Mouse (Mus musculus): ENCODE measurements around the gene Lrrc4b. TPM values are rescaled to one million over a fixed set of nuclear protein-coding genes. Genes with fewer than 3 reads are reported as not detected.

Lrrc4b gene
- polyA plus RNA-seq, 1 experiment from 2014 or later: not detected

DNA sequence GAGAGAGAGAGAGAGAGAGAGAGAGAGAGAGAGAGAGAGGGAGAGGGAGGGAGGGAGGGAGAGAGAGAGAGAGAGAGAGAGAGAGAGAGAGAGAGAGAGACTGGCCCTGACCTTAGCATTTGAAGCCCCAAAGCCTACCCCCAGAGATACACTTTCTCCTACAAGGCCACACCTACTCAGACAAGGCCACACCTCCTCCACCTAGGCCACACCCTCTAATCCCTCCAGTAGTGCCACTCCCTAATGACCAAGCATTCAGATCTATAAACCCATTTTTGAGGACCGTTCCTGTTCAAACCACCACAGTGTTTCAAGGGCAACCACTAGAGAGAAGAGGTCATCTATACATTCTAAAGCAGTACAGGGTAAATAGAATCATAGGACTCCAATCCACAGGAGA lies 27.5 kb downstream of the Lrrc4b start:
- H3K4me1 ChIP-seq (ENCODE audit: control insufficient read depth, low read depth, low read length): peaks cover 7% of the 10 kb centered on the region
- H3K27ac ChIP-seq (ENCODE audit: low read length): no peak overlapping the region
- H3K36me3 ChIP-seq (ENCODE audit: control insufficient read depth, insufficient read depth): no peaks in the 10 kb centered on the region
- H3K27me3 ChIP-seq (ENCODE audit: control insufficient read depth, insufficient read depth, low read depth, low read length): peaks cover 23% of the 10 kb centered on the region
- ATAC-seq (ENCODE audit: low read depth): no peak
- no peak overlapping the region for H3K4me2 ChIP-seq (ENCODE audit: low read depth, low read length)
- 71% methylated on average over 1 of the region's 1 CpGs for WGBS (ENCODE audit: insufficient replicate concordance)
- H3K9me3 ChIP-seq (replicated peaks; ENCODE audit: control insufficient read depth, low read length): no peaks in the 10 kb centered on the region
- no peak overlapping the region for H3K9ac ChIP-seq (ENCODE audit: low read depth, low read length)
- H3K4me3 ChIP-seq (ENCODE audit: low read depth, low read length): no peak overlapping the region

GRCm38 (mm10) chr7:44460067-44460466 lies 31.2 kb downstream of the Lrrc4b start:
- Histone ChIP-seq H3K36me3 (ENCODE audit: control insufficient read depth, insufficient read depth) (no peaks in the 10 kb centered on the region), H3K9ac (ENCODE audit: low read depth, low read length) (no peak overlapping the region), H3K4me2 (ENCODE audit: low read depth, low read length) (no peak overlapping the region), H3K9me3 (replicated peaks; ENCODE audit: control insufficient read depth, low read length) (no peaks in the 10 kb centered on the region), H3K4me3 (ENCODE audit: low read depth, low read length) (no peak overlapping the region), H3K27me3 (ENCODE audit: control insufficient read depth, insufficient read depth, low read depth, low read length) (peaks cover 54% of the 10 kb centered on the region), H3K27ac (ENCODE audit: low read length) (no peak overlapping the region), H3K4me1 (ENCODE audit: control insufficient read depth, low read depth, low read length) (peaks cover 22% of the 10 kb centered on the region)
- 55% methylated on average over 6 of the region's 6 CpGs for WGBS (ENCODE audit: insufficient replicate concordance)
- ATAC-seq (ENCODE audit: low read depth): no peak

- Histone ChIP-seq H3K4me1 (ENCODE audit: control insufficient read depth, low read depth, low read length) (peaks cover 27% of the 10 kb centered on the region), H3K9me3 (replicated peaks; ENCODE audit: control insufficient read depth, low read length) (no peaks in the 10 kb centered on the region), H3K9ac (ENCODE audit: low read depth, low read length) (no peak overlapping the region), H3K27me3 (ENCODE audit: control insufficient read depth, insufficient read depth, low read depth, low read length) (peaks cover 54% of the 10 kb centered on the region), H3K27ac (ENCODE audit: low read length) (no peak overlapping the region), H3K4me3 (ENCODE audit: low read depth, low read length) (no peak overlapping the region), H3K4me2 (ENCODE audit: low read depth, low read length) (no peak overlapping the region), H3K36me3 (ENCODE audit: control insufficient read depth, insufficient read depth) (no peaks in the 10 kb centered on the region)
- ATAC-seq (ENCODE audit: low read depth): no peak
- WGBS (ENCODE audit: insufficient replicate concordance): 56% methylated on average over 31 of the region's 31 CpGs
These were observed 32.1 kb downstream of the Lrrc4b start for GRCm38 (mm10) chr7:44460767-44461502.

DNA sequence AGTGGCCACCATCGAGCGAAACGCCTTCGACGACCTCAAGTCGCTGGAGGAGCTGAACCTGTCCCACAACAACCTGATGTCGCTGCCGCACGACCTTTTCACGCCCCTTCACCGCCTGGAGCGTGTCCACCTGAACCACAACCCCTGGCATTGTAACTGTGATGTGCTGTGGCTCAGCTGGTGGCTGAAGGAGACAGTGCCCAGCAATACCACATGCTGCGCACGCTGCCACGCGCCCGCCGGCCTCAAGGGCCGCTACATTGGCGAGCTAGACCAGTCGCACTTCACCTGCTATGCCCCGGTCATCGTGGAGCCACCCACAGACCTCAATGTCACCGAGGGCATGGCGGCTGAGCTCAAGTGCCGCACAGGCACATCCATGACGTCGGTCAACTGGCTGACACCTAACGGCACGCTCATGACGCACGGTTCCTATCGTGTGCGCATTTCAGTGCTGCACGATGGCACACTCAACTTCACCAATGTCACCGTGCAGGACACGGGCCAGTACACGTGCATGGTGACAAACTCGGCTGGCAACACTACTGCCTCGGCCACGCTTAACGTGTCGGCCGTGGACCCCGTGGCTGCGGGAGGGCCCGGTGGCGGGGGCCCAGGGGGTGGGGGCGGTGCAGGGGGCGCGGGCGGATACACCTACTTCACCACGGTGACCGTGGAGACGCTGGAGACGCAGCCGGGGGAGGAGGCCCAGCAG lies 32.8 kb downstream of the Lrrc4b start:
- H3K4me3 ChIP-seq (ENCODE audit: low read depth, low read length): no peak overlapping the region
- no peak overlapping the region for H3K4me2 ChIP-seq (ENCODE audit: low read depth, low read length)
- H3K9ac ChIP-seq (ENCODE audit: low read depth, low read length): no peak overlapping the region
- peaks cover 54% of the 10 kb centered on the region for H3K27me3 ChIP-seq (ENCODE audit: control insufficient read depth, insufficient read depth, low read depth, low read length)
- WGBS (ENCODE audit: insufficient replicate concordance): 38% methylated on average over 57 of the region's 57 CpGs
- no peaks in the 10 kb centered on the region for H3K9me3 ChIP-seq (replicated peaks; ENCODE audit: control insufficient read depth, low read length)
- no peak for ATAC-seq (ENCODE audit: low read depth)
- H3K27ac ChIP-seq (ENCODE audit: low read length): no peak overlapping the region
- peaks cover 28% of the 10 kb centered on the region for H3K4me1 ChIP-seq (ENCODE audit: control insufficient read depth, low read depth, low read length)
- no peaks in the 10 kb centered on the region for H3K36me3 ChIP-seq (ENCODE audit: control insufficient read depth, insufficient read depth)

DNA sequence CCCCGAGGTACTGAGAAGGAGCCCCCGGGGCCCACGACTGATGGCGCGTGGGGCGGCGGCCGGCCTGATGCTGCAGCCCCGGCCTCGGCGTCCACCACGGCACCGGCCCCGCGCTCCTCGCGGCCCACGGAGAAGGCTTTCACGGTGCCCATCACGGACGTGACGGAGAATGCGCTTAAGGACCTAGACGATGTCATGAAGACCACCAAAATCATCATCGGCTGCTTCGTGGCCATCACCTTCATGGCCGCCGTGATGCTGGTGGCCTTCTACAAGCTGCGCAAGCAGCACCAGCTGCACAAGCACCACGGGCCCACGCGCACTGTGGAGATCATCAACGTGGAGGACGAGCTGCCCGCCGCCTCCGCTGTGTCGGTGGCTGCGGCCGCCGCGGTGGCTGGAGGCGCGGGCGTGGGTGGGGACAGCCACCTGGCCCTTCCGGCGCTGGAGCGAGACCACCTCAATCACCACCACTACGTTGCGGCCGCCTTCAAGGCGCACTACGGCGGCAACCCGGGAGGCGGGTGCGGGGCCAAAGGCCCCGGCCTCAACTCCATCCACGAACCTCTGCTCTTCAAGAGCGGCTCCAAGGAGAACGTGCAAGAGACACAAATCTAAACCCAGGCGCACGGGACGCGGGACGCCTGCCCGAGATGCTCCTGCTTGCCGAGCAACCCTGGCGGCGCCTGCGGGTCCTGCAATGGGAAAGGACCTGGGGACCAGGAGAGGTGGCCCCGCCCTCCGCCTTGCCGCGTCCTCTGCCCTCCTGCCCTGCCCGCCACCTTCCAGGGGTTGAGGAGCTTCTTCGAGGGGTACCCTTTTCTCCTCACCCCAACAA lies 33.6 kb downstream of the Lrrc4b start:
- 10% methylated on average over 77 of the region's 77 CpGs for WGBS (ENCODE audit: insufficient replicate concordance)
- Histone ChIP-seq H3K4me3 (ENCODE audit: low read depth, low read length) (0 out of 2 replicates have a peak overlapping the region, but pooled peaks have one; percentile 6), H3K4me1 (ENCODE audit: control insufficient read depth, low read depth, low read length) (peaks cover 34% of the 10 kb centered on the region), H3K27me3 (ENCODE audit: control insufficient read depth, insufficient read depth, low read depth, low read length) (peaks cover 54% of the 10 kb centered on the region), H3K9me3 (replicated peaks; ENCODE audit: control insufficient read depth, low read length) (no peaks in the 10 kb centered on the region), H3K36me3 (ENCODE audit: control insufficient read depth, insufficient read depth) (no peaks in the 10 kb centered on the region), H3K27ac (ENCODE audit: low read length) (no peak overlapping the region), H3K4me2 (ENCODE audit: low read depth, low read length) (no peak overlapping the region), H3K9ac (ENCODE audit: low read depth, low read length) (no peak overlapping the region)
- ATAC-seq (ENCODE audit: low read depth): no peak

DNA sequence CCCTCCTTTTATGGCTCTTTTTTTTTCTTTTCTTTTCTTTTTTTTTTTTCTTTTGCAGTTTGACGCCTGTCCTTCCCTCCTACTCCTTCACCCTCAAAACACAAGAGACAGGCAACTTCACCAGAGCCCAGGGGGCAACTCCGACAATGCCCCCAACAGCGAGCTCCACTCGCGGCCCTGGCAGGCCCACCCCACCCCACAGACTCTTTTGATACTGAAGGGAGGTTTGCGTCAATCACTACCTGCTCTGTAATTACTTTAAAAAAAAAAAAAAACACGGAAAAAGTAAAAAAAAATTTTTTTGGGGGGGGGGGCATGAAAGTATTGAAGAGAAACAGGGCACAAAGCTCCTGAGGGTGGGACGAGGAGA lies 34.2 kb downstream of the Lrrc4b start:
- H3K4me1 ChIP-seq (ENCODE audit: control insufficient read depth, low read depth, low read length): peaks cover 35% of the 10 kb centered on the region
- WGBS (ENCODE audit: insufficient replicate concordance): 18% methylated on average over 8 of the region's 8 CpGs
- H3K9ac ChIP-seq (ENCODE audit: low read depth, low read length): no peak overlapping the region
- no peak overlapping the region for H3K4me3 ChIP-seq (ENCODE audit: low read depth, low read length)
- H3K36me3 ChIP-seq (ENCODE audit: control insufficient read depth, insufficient read depth): no peaks in the 10 kb centered on the region
- ATAC-seq (ENCODE audit: low read depth): no peak
- H3K27me3 ChIP-seq (ENCODE audit: control insufficient read depth, insufficient read depth, low read depth, low read length): peaks cover 54% of the 10 kb centered on the region
- H3K4me2 ChIP-seq (ENCODE audit: low read depth, low read length): no peak overlapping the region
- no peaks in the 10 kb centered on the region for H3K9me3 ChIP-seq (replicated peaks; ENCODE audit: control insufficient read depth, low read length)
- H3K27ac ChIP-seq (ENCODE audit: low read length): no peak overlapping the region

DNA sequence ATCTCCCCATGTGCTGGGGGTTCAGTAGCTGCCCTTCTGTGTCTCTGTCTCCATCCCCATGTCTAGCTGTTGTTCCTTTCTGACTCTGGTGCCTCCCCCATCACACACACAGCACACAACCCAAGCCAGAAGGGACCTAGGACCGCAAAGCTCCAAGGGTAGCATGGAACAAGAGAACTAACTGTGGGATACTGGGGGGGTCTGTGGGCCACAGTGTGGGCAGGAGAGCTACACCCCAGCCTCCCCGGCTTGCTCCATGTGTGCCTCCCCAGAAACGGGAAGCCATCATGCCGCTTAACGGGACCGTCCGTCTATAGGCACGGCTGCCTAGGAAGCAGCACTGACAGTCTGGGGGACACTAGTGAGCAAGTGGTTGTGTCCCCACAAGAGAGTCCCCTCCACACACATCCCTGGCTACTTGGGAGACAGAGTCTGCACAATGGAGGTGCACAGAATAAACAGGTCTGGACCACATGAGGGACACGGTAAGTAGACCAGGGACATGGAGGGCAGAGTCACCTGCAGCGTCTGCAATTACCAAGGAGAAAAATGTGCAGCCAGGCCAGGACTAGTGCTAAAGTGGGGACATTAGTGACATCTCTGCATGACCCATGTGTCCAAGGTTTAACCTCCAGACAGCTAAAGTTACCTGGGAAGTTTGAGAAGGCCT lies 34.9 kb downstream of the Lrrc4b start:
- peaks cover 54% of the 10 kb centered on the region for H3K27me3 ChIP-seq (ENCODE audit: control insufficient read depth, insufficient read depth, low read depth, low read length)
- peaks cover 39% of the 10 kb centered on the region for H3K4me1 ChIP-seq (ENCODE audit: control insufficient read depth, low read depth, low read length)
- H3K27ac ChIP-seq (ENCODE audit: low read length): no peak overlapping the region
- no peaks in the 10 kb centered on the region for H3K9me3 ChIP-seq (replicated peaks; ENCODE audit: control insufficient read depth, low read length)
- ATAC-seq (ENCODE audit: low read depth): no peak
- 68% methylated on average over 10 of the region's 10 CpGs for WGBS (ENCODE audit: insufficient replicate concordance)
- H3K4me3 ChIP-seq (ENCODE audit: low read depth, low read length): no peak overlapping the region
- H3K4me2 ChIP-seq (ENCODE audit: low read depth, low read length): no peak overlapping the region
- no peaks in the 10 kb centered on the region for H3K36me3 ChIP-seq (ENCODE audit: control insufficient read depth, insufficient read depth)
- H3K9ac ChIP-seq (ENCODE audit: low read depth, low read length): no peak overlapping the region

- Histone ChIP-seq H3K27ac (ENCODE audit: low read length) (no peak overlapping the region), H3K4me2 (ENCODE audit: low read depth, low read length) (no peak overlapping the region), H3K9ac (ENCODE audit: low read depth, low read length) (no peak overlapping the region), H3K9me3 (replicated peaks; ENCODE audit: control insufficient read depth, low read length) (no peaks in the 10 kb centered on the region), H3K4me1 (ENCODE audit: control insufficient read depth, low read depth, low read length) (peaks cover 47% of the 10 kb centered on the region), H3K27me3 (ENCODE audit: control insufficient read depth, insufficient read depth, low read depth, low read length) (peaks cover 51% of the 10 kb centered on the region), H3K4me3 (ENCODE audit: low read depth, low read length) (no peak overlapping the region), H3K36me3 (ENCODE audit: control insufficient read depth, insufficient read depth) (peaks cover 2% of the 10 kb centered on the region; the same call in 1 of the 2 replicates)
- 23% methylated on average over 4 of the region's 4 CpGs for WGBS (ENCODE audit: insufficient replicate concordance)
- ATAC-seq (ENCODE audit: low read depth): no peak
These were observed 35.7 kb downstream of the Lrrc4b start for GRCm38 (mm10) chr7:44464511-44464910.
